Mouse (Mus musculus): ENCODE results near the gene Zbtb2.

DNA sequence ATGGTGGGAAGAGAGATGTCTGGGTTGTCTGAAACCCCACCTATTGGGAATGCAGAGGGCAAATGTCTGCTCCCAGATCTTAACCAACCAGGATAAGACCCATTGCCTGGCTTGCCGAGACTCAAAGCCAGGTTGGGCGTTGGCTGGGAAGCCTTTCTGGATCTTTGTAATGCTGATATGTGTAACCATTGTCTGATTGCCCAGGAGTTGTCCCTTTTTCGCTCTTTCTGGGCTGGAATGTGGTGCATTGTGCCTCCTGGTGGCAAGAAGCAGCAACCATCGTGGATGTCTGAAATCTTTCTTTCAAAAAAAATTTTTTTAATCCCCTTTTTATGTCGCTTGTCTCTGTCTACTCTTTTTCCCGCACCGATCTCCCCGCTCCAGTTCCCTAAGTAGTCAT lies 54.6 kb downstream of the Zbtb2 start:
- peak; percentile 82 for TF ChIP-seq CTCF (IDR thresholded peaks at IDR 0.05; ENCODE audit: low read depth)
- no peak for TF ChIP-seq EP300 (IDR thresholded peaks at IDR 0.05; ENCODE audit: low read depth)
